Mouse (Mus musculus): ENCODE data around the gene Rhbdf2. TPM values are rescaled to one million over a fixed set of nuclear protein-coding genes. Genes with fewer than 3 reads are reported as not detected.

Gene Rhbdf2
- total and polyA plus RNA-seq, 2 experiments from 2014 or later: 6.1 to 19.0 TPM

DNA sequence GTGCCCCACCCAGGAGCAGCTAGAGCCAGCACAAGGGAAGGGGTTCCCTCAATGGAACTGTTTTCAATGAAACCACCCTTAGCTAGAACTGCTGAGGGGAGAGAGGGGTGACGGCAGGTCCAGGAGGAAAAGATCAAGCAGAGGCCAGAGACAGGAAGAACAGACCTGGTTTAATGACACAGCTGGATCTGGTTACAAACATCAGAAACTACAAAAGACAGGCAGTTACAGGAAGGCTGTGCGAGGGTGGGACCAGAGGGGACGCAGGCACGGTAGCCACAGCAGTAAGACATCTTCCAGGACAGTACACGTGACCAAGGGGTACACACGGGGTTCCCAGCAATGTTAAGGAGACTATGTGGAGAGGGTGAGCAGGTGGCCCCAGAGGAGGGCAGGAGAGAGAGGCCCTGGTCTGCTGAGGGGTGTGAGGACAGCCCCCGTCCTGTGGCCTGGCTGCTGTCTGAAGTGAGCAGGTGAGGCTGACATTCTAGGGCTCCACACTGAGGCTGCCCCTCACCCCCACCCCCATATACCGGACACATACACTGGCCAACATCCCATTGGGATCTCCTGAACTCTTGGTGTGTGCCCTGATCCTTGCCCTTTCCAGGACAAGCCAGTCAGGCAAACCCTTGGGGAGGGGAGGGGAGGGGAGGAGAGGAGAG lies 18.8 kb upstream of the Rhbdf2 start:
- Histone ChIP-seq H3K9me3 (replicated peaks; ENCODE audit: control insufficient read depth, low read length) (no peaks in the 10 kb centered on the region), H3K27me3 (ENCODE audit: control insufficient read depth, insufficient read depth, low read length) (peaks cover 18% of the 10 kb centered on the region), H3K4me1 (ENCODE audit: control insufficient read depth, insufficient read depth) (no peaks in the 10 kb centered on the region), H3K4me2 (ENCODE audit: low read depth, low read length) (no peak overlapping the region), H3K9ac (replicated peaks; ENCODE audit: low read depth, low read length) (no peak overlapping the region), H3K4me3 (ENCODE audit: low read depth, low read length) (no peak overlapping the region), H3K27ac (ENCODE audit: low read depth) (peak overlapping the region; percentile 23; the same call in 1 of the 2 replicates), H3K36me3 (replicated peaks; ENCODE audit: control insufficient read depth, insufficient read depth, low read length) (no peaks in the 10 kb centered on the region)
- ATAC-seq (ENCODE audit: insufficient read depth, low read depth) (no peak), DNase-seq (ENCODE audit: low spot score) (no peak)
- WGBS: 66% methylated on average over 8 of the region's 8 CpGs
- TF ChIP-seq EP300 (IDR thresholded peaks at IDR 0.05; ENCODE audit: low read depth) (no peak), CTCF (IDR thresholded peaks at IDR 0.05; ENCODE audit: low read depth) (no peak)

GRCm38 (mm10) chr11:116644225-116645112 lies 17.6 kb upstream of the Rhbdf2 start:
- no peak overlapping the region for H3K4me3 ChIP-seq (ENCODE audit: low read depth, low read length)
- no peaks in the 10 kb centered on the region for H3K36me3 ChIP-seq (replicated peaks; ENCODE audit: control insufficient read depth, insufficient read depth, low read length)
- 61% methylated on average over 21 of the region's 21 CpGs for WGBS
- no peak overlapping the region for H3K4me2 ChIP-seq (ENCODE audit: low read depth, low read length)
- no peaks in the 10 kb centered on the region for H3K4me1 ChIP-seq (ENCODE audit: control insufficient read depth, insufficient read depth)
- H3K27ac ChIP-seq (ENCODE audit: low read depth): peak overlapping the region; percentile 41; the same call in 1 of the 2 replicates
- H3K27me3 ChIP-seq (ENCODE audit: control insufficient read depth, insufficient read depth, low read length): peaks cover 15% of the 10 kb centered on the region
- TF ChIP-seq CTCF (IDR thresholded peaks at IDR 0.05; ENCODE audit: low read depth) (no peak), EP300 (IDR thresholded peaks at IDR 0.05; ENCODE audit: low read depth) (no peak)
- DNase-seq (ENCODE audit: low spot score) (no peak), ATAC-seq (ENCODE audit: insufficient read depth, low read depth) (no peak)
- H3K9ac ChIP-seq (replicated peaks; ENCODE audit: low read depth, low read length): no peak overlapping the region
- H3K9me3 ChIP-seq (replicated peaks; ENCODE audit: control insufficient read depth, low read length): no peaks in the 10 kb centered on the region

- H3K27ac ChIP-seq (ENCODE audit: low read depth): peak overlapping the region; percentile 41; the same call in 1 of the 2 replicates
- H3K9ac ChIP-seq (replicated peaks; ENCODE audit: low read depth, low read length): no peak overlapping the region
- no peaks in the 10 kb centered on the region for H3K9me3 ChIP-seq (replicated peaks; ENCODE audit: control insufficient read depth, low read length)
- H3K36me3 ChIP-seq (replicated peaks; ENCODE audit: control insufficient read depth, insufficient read depth, low read length): no peaks in the 10 kb centered on the region
- no peaks in the 10 kb centered on the region for H3K4me1 ChIP-seq (ENCODE audit: control insufficient read depth, insufficient read depth)
- peak; percentile 5; the same call in 1 of the 2 replicates for ATAC-seq (ENCODE audit: insufficient read depth, low read depth)
- no peak for DNase-seq (ENCODE audit: low spot score)
- H3K4me3 ChIP-seq (ENCODE audit: low read depth, low read length): no peak overlapping the region
- 24% methylated on average over 19 of the region's 19 CpGs for WGBS
- no peak overlapping the region for H3K4me2 ChIP-seq (ENCODE audit: low read depth, low read length)
- TF ChIP-seq EP300 (IDR thresholded peaks at IDR 0.05; ENCODE audit: low read depth): no peak
- no peak for TF ChIP-seq CTCF (IDR thresholded peaks at IDR 0.05; ENCODE audit: low read depth)
- peaks cover 15% of the 10 kb centered on the region; the same call in 1 of the 2 replicates for H3K27me3 ChIP-seq (ENCODE audit: control insufficient read depth, insufficient read depth, low read length)
Measured at GRCm38 (mm10) chr11:116643579-116644224, 16.9 kb upstream of the Rhbdf2 start.

GRCm38 (mm10) chr11:116642681-116643578 lies 16.1 kb upstream of the Rhbdf2 start:
- Histone ChIP-seq H3K27me3 (ENCODE audit: control insufficient read depth, insufficient read depth, low read length) (peaks cover 15% of the 10 kb centered on the region; the same call in 1 of the 2 replicates), H3K4me2 (ENCODE audit: low read depth, low read length) (no peak overlapping the region), H3K4me3 (ENCODE audit: low read depth, low read length) (no peak overlapping the region), H3K36me3 (replicated peaks; ENCODE audit: control insufficient read depth, insufficient read depth, low read length) (no peaks in the 10 kb centered on the region), H3K9ac (replicated peaks; ENCODE audit: low read depth, low read length) (no peak overlapping the region), H3K27ac (ENCODE audit: low read depth) (no peak overlapping the region), H3K4me1 (ENCODE audit: control insufficient read depth, insufficient read depth) (no peaks in the 10 kb centered on the region), H3K9me3 (replicated peaks; ENCODE audit: control insufficient read depth, low read length) (no peaks in the 10 kb centered on the region)
- 31% methylated on average over 14 of the region's 14 CpGs for WGBS
- peak; percentile 84 for DNase-seq (ENCODE audit: low spot score)
- TF ChIP-seq CTCF (IDR thresholded peaks at IDR 0.05; ENCODE audit: low read depth) (peak; percentile 95), EP300 (IDR thresholded peaks at IDR 0.05; ENCODE audit: low read depth) (no peak)
- ATAC-seq (ENCODE audit: insufficient read depth, low read depth): peak; percentile 30; the same call in 1 of the 2 replicates
